In genomic region chr5:124194386-124195084, GRCm38 (mm10) we compare ENCODE assay signal across 10 mouse cellular contexts. TPM values are rescaled to one million over a fixed set of nuclear protein-coding genes. Genes with fewer than 3 reads are reported as not detected.
DNase-seq lines count a peak whose midpoint lies in the region; ATAC-seq and TF ChIP-seq lines count a peak whose summit lies in the region.
"Had no signal": no experiment of that assay in that cellular context is flagged by ENCODE, and none has a peak within 500 bp of the region (broad histone marks: within the 10 kb centered on the region; RNA-seq: fewer than 3 reads in every experiment).

No protein-coding gene starts in this region.

- no peak for DNase-seq in heart, adult 9 months (ENCODE audit: low spot score in 2 of 2)
- no peak for DNase-seq in spleen, adult 2 months (ENCODE audit: low read depth in 1 of 2, low spot score in 2 of 2)
- DNase-seq in spleen, postnatal 10 days (ENCODE audit: low spot score in 2 of 2), result no peak
- DNase-seq in right cerebral cortex, adult 2 months (ENCODE audit: low spot score in 2 of 2), result no peak
- no peak for DNase-seq in left cerebral cortex, postnatal 4 days
- DNase-seq: cerebellum, postnatal 14 days; right cerebral cortex, adult 18-20 months; thymus, postnatal 36 days had no signal

- no peaks in the 10 kb centered on the region for H3K27me3 ChIP-seq in heart, embryonic 12.5 days (replicated peaks)
- no peaks in the 10 kb centered on the region for H3K27me3 ChIP-seq in spleen, adult 2 months (ENCODE audit: control insufficient read depth, insufficient read depth, low read length)
- H3K27me3 ChIP-seq in heart, embryonic 15.5 days, result no peaks in the 10 kb centered on the region

- no peaks in the 10 kb centered on the region for H3K36me3 ChIP-seq in heart, embryonic 12.5 days
- no peaks in the 10 kb centered on the region for H3K36me3 ChIP-seq in spleen, adult 2 months (ENCODE audit: control insufficient read depth, insufficient read depth, low read length)
- no peaks in the 10 kb centered on the region for H3K36me3 ChIP-seq in heart, embryonic 15.5 days

- WGBS in heart, embryonic 12.5 days, result 68% methylated on average over 11 of the region's 11 CpGs
- WGBS in spleen, adult 2 months, result 89% methylated on average over 11 of the region's 11 CpGs
- WGBS in heart, embryonic 15.5 days, result 66% methylated on average over 11 of the region's 11 CpGs

- H3K4me3 ChIP-seq in heart, embryonic 12.5 days, result no peak overlapping the region
- no peak overlapping the region for H3K4me3 ChIP-seq in spleen, adult 2 months (ENCODE audit: extremely low read depth, insufficient read depth, insufficient read length)
- no peak overlapping the region for H3K4me3 ChIP-seq in heart, embryonic 15.5 days

- no peak for TF ChIP-seq CTCF in spleen, adult 2 months (IDR thresholded peaks at IDR 0.05; ENCODE audit: extremely low read depth, insufficient read depth, insufficient read length, insufficient replicate concordance)

- no peak overlapping the region for H3K4me2 ChIP-seq in heart, embryonic 12.5 days
- H3K4me2 ChIP-seq in heart, embryonic 15.5 days, result no peak overlapping the region

- TF ChIP-seq POLR2A in spleen, adult 2 months (IDR thresholded peaks at IDR 0.05; ENCODE audit: low read depth, low read length), result no peak

- no peak overlapping the region for H3K9ac ChIP-seq in heart, embryonic 12.5 days
- 0 out of 2 replicates have a peak overlapping the region, but pooled peaks have one; percentile 11 for H3K9ac ChIP-seq in heart, embryonic 15.5 days

- 0 out of 2 replicates have a peak overlapping the region, but pooled peaks have one; percentile 12 for H3K27ac ChIP-seq in heart, embryonic 12.5 days (ENCODE audit: poor library complexity, severe bottlenecking)
- peak overlapping the region; percentile 35 for H3K27ac ChIP-seq in spleen, adult 2 months (ENCODE audit: insufficient read depth, low read length)
- peak overlapping the region; percentile 82 for H3K27ac ChIP-seq in heart, embryonic 15.5 days

- no peaks in the 10 kb centered on the region for H3K9me3 ChIP-seq in heart, embryonic 12.5 days (replicated peaks)
- H3K9me3 ChIP-seq in heart, embryonic 15.5 days (replicated peaks), result no peaks in the 10 kb centered on the region

- no peak for ATAC-seq in heart, embryonic 12.5 days (ENCODE audit: insufficient number of reproducible peaks, low FRiP score)
- ATAC-seq in heart, embryonic 15.5 days (replicated peaks; ENCODE audit: insufficient number of reproducible peaks, insufficient read depth, low FRiP score, low read depth), result no peak

- peaks cover 88% of the 10 kb centered on the region for H3K4me1 ChIP-seq in heart, embryonic 12.5 days (replicated peaks)
- H3K4me1 ChIP-seq in spleen, adult 2 months (ENCODE audit: control insufficient read depth, insufficient read depth, insufficient read length), result peaks cover 7% of the 10 kb centered on the region; the same call in 1 of the 2 replicates
- H3K4me1 ChIP-seq in heart, embryonic 15.5 days (replicated peaks), result peaks cover 96% of the 10 kb centered on the region

- intact Hi-C loops in left cerebral cortex, postnatal 4 days (cut with DNase I), result no loop called here

RNA-seq across cellular contexts. Expression of gene Pitpnm2, which starts 55.0 kb away (rescaled TPM):
- polyA plus RNA-seq in heart, embryonic 12.5 days (2016; fragmentation: Nextera tagmentation; extraction: Ambion mirVana), result 7.5 and 7.8 TPM in 2 replicates
- polyA plus RNA-seq in spleen, adult 2 months (2012; rRNA removed), result 65.8 and 97.5 TPM in 2 replicates
- polyA plus RNA-seq in heart, embryonic 15.5 days (2015; fragmentation: Nextera tagmentation; extraction: Ambion mirVana), result 4.9 and 7.9 TPM in 2 replicates
- 100 to 1,000 TPM; 146 to 151 TPM for total RNA-seq in left cerebral cortex, postnatal 4 days (2021)

Comparison
In these comparisons a context has a peak if more than half of its experiments do, and no peak if none do; other contexts are left out.
1. H3K27ac ChIP-seq: peak in every context shown above with its lines; median percentile 82 in heart, embryonic 15.5 days; 35 in spleen, adult 2 months; 12 in heart, embryonic 12.5 days.